Mouse (Mus musculus) ZHBTc4 (cell line): ENCODE results near the gene Ahcy.

Experiments used
- DNase-seq: peaks from one replicate; pipeline ENCODE4 v3.0.0-alpha.2; 2011; ENCODE audit warnings: low read depth, low spot score

Ahcy gene

DNA sequence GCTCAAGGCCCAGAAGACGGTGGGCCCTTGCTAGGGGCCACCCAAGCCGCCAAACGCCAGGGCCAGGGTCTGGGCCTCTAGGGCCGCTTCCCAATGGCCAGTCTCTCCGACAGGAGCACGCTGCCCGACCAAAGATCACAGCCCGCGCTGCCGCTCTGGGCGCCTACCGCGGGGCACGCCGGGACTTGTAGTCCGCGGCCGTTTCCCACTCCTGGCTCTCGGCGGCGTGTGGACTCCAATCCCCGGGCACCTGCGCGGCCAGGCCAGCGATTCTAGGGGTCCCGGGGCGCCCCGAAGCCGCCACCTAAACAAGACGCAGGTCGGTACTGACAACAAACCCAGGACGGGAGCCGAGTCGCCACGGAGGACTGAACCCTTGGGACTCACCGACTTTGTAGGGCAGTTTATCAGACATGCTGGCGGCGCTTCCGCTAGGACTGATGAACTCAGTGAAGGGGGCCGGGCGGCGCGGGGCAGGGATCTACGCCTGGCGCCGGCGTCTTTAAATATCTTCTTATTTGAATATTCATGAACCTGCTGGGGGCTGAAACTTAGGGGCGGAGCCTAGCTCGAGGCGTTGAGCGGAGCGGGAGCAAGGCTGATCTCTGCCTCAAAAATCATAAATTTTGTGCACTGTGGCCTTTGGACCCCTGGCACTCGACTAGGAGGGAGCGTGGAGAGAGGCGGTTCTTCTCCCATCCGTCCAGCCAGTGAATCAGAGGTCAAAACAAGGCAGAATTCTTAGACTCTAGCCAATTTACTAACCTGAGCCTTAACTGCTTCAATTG is at the start of gene Ahcy:
TSS of gene Ahcy (minus strand) at position 520 of the 788 bp plus-strand sequence.
- peak; percentile 95 for DNase-seq

DNA sequence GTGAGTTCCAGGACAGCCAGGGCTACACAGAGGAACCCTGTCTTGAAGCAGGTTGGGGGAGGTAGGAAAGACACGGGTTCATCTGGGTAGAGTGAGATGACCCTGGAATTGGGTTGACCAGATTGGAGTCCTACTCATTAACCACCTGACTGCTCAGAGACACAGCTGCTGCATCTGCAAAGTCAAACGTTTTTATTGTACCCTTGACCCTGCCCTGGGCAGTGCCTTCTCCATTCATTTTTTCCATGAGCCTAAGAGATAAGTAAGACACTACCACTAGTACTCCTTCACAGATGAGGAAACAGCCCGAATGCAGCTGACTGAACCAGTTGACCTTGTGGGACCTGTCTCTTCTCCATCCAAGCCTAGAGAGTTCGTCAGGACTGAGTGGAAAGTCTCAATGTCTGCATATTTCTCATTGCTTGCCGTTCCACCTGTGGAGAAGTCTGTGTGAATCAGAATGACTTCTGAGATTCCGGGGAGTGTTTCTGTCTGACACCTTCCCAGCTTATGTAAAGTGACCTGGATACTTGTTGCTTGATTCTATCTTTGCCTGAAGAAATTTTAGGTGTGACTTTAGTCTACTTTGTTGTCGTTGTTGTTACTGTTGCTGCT is 41.0 kb upstream of the Ahcy start:
- DNase-seq = peak; percentile 94

DNA sequence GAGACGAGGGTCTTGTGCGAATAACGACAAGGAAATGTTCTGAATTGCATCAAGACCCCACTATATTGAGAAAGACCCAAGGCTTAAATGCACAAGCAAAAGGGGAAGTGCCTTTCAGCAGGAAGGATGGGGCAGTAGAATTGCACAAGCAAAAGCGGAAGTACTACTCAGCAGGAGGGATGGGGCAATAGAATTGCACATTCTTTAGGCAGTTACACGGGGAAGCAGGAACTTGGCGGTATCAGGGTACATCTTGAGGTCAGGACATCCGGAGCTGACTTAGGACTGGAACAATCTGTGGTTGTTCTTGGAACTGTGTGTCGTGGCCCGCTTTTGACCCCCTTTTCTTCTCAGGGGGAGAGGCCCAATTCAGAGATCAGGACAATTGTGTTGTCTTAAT is 33.0 kb upstream of the Ahcy start:
- peak; percentile 30 for DNase-seq

DNA sequence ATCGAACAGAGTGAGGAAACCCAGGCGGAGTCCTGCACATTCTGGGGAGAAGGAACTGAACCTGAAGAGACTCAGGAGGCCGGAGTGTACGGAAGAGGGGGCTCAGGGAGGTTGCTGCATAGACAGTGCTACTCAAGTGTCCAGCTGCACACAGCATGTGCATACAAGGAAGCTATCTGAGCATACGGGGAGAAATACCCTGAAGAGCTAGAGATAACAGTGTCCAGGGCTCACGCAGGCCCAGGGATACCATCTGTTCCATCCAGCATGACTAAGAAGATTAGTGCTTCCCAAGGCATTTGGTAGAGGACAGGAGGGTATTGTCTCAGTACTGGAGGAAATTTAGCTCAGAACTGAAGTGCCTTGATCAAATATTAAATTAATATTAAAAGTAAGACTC is 29.3 kb upstream of the Ahcy start:
- DNase-seq = no peak

- no peak for DNase-seq
Measured at GRCm38 (mm10) chr2:155101761-155102181, 27.5 kb upstream of the Ahcy start.

GRCm38 (mm10) chr2:155100796-155101259 is 26.5 kb upstream of the Ahcy start:
- no peak for DNase-seq

DNA sequence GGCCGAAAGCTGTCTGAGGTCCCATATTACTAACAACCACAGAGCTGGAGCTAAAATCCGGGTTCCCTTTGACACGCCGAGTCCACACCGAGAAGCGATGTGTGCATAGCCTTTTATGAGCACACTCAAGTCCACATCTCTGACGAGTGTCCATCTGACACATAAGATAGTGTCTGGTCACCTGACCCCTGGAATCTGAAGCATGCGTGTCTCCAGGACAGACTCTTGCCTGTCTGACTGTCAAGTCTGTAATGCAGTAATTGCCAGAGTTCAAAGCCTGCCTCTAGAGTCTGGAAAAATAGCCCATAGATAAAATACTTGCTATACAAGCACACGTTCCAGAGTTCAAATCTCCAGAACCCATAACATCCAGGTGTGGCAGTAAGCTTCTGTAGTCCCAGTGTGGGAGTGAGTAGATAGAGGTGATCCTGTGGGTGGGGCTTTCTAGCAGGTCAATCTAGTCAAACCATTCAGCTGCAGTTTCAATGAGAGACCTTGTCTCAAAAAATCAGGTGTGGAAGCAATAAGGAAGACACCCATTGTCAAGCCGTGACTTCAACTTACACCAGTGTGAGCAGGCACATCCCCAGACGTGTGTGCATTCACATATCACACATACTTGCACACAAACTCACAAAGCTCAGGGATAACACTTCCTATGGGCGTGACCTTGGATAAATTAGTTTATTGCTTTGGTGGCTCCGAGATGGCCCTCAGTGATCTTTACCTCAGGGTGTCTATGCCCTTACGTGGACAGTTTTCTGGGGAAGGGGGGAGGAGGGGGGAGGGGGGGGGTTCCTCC is 25.9 kb upstream of the Ahcy start:
- DNase-seq = no peak

DNA sequence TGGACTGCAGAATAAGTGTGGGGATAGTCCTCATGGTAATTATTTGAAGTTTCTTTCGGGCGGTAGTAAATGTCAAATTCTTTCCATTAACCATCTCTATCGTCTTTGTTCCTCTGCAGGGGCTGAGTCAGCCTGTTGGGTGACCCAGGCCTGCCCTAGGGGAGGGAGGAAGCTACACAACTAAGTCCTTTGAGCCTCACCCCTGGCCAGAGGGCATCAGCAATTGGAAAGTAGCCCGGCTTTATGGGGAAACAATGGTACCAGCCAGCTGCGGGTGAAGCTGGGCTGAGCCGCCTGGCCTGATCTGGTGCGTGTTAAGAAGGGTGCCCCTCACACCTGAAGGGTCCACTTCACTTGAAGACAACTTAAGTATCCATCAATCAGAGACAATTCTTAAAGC is 25.1 kb upstream of the Ahcy start:
- peak; percentile 44 for DNase-seq

DNA sequence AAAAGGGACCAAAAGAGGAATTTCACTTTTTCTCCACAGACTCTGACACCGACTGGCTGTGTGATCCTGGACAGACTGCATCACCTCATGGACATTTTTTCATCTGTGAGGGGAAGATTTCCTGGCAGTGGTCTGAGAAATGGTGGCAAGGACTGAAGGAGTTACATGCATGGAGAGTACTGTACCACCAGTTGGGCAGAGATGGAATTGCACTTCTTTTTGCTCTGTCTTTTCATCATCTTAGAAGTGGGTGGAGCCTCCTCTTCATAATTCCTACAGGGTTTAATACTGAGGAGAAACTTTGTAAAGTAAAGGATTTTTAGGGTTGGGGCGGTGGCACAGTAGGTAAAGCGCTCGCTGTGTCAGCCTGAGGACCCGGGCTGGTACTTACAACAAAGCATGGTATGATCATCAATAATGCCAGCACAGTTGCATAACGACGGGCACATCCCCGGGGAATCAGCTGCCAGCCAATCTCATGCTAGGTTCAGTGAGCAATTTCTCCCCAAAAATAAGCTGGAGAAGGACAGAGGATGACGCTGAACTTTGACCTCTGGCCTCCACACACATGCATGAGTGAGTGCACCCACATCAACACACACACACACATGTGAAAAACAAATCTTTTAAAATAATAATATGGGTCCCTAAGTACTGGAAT is 24.6 kb upstream of the Ahcy start:
- DNase-seq = peak; percentile 37

GRCm38 (mm10) chr2:155093418-155093817 is 19.1 kb upstream of the Ahcy start:
- no peak for DNase-seq

DNA sequence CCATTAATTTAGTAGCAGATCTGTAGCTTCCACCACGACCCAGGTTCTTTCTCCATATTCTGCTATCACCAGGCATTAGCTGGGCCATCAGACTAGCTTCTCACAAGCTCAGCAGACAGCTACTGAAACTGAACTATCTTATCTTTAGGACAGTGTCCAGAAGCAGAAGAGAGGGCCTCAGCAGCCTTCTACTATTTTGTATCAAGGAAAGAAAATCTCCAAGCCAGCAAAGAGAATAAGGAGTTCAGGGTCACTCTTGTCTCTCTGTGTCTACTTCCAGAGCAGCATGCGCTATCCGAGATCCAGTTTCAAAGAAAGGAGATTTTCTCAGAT is 17.4 kb upstream of the Ahcy start:
- no peak for DNase-seq

DNA sequence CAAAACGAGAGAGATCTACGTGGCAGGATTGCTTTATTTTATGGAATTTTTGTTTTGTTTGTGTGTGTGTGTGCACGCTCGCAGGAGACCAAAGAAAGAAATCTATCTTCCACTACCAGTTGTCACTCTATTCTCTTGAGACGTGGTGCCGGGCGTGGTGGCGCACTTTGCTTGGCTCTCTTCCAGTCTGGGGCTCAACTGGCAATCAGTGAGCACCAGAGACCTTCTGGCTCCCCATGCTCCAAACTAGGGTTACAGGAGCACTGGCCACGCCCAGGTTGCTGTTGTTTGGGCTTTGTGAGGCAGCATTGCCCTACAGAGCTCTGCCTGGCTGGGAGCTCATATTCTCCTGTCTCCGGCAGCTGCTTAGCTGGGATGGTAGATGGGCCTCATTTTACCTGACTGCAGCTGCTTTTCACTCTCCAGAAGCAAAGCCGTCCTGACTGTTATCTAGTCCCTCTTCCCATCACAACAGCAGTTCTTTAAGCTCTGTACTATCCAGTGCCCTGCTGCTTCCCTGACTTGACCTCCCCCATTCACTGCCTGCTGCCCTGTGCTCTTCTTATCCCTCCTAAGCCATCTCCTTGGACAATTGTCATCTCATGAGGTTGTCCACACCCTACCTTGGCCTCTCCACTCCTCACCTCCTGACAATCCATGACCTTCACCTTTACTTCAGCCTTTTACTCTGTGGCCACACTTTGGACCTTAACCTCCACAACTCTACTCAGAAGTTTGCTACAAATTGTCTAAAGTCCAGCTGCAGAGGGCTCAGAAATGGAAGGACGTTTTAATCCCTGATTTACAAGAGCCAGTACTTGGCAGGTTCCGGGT is 16.8 kb upstream of the Ahcy start:
- DNase-seq = peak; percentile 65

DNA sequence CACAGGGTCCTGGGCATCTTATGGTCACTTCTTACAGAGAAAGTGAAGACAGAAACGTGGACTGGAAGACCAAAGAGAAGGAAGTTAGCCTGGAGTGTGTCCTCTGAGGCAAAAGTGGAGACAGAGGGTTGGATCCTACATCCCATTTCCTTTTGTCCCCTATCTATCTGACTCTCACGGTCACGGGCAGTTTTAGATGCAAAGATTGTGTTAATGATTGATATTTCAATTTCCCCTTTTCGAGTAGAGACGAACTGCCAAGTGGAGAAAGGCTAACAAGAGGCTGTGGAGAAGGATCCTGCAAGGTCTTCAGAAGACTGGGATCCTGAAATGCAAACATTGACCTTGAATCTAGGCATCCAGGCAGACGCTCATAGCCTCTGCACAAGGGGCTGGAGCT is 14.0 kb upstream of the Ahcy start:
- DNase-seq = no peak

- DNase-seq = no peak
Measured at GRCm38 (mm10) chr2:155086328-155086727, 12.0 kb upstream of the Ahcy start.

DNA sequence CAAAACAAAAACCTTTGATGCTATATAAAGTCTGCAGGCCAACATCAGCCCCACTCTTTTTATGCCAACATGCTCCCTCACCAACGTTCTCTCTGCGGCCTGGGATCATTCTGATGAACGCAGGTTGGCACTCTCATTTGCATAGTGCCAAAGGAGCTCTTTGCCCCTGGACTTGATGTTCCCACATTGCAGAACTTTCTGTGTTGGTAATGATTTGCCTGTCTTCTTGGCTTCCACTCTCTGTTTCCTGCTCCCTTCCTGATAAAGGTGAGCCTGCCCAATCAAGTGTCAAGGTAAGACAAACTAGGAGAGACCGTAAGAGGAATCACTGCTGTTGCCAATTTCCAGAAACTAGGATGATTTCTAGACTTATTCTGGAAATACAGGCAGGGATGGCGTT is 10.2 kb upstream of the Ahcy start:
- DNase-seq = no peak

GRCm38 (mm10) chr2:155082121-155082803 is 8.0 kb upstream of the Ahcy start:
- peak; percentile 80 for DNase-seq

- DNase-seq = no peak
Measured at GRCm38 (mm10) chr2:155081056-155081455, 6.8 kb upstream of the Ahcy start.

DNA sequence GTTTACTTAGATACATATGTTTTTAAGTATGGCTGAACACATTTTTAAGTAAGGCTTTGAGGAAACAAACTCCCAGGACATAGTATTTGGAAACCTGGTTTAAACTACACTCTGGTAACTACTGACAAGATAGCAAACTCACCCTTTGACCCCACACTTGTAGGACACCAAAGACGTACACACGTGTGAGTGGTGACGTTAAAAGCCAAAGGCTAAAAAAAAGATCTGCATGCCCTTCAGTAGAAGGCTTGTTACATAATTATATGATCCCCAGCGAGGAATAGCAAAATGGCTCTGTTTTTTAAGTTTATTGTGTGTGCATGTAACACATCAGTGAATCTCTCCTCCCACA is 5.9 kb upstream of the Ahcy start:
- DNase-seq = no peak

DNA sequence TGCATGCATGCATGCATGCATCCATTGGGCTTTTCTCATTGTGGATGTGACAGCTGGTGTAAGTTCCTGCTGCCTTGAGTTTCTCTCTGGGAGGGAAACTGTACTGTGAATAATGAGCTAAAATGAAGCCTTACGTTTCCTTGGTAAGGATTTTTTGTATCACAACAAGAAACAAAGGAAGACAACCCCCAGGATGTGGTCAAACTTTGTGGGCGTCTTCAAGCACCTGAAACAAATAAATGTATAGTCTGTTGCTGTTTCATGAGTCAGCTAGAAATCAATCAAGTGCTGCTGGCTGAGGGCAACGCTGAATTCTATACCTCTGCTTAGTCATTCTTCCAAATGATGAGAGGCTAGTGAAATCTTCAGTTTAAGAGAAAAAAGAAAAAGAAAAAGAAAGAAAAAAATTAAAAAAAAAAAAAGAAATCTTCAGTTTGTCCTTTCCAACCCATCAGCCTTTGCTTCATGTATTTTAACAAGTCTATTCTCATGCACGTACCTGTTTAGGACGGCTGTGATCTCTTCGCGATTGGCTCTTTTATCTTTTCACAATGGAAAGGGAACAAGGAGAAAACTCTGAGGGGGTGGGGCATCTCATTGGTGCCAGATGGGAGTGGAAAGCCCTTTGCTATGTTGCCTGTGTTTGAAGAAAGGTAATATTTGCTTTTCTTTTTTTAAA is 5.3 kb upstream of the Ahcy start:
- peak; percentile 83 for DNase-seq

GRCm38 (mm10) chr2:155075649-155076048 is 1.4 kb upstream of the Ahcy start:
- no peak for DNase-seq
